Mouse (Mus musculus) stomach, embryonic 14.5 days (tissue): ENCODE data around the gene Tgfbr2. TPM values are rescaled to one million over a fixed set of nuclear protein-coding genes. Genes with fewer than 3 reads are reported as not detected.
"Not testable (repeated sequence)": the region's sequence is repeated elsewhere in the genome, so short reads cannot be mapped to it uniquely, and the experiment has no call there.

Experiments
- ATAC-seq: fragments of 200-750 bp; cut with Nextera tagmentation; 2 replicates; pipeline ENCODE4 v1.8.0; 2017; ENCODE audit warnings: low read depth, moderate TSS enrichment; ENCODE audit not compliant: insufficient number of reproducible peaks, insufficient read depth, low FRiP score
- H3K27ac ChIP-seq: fragments of 300-500 bp; sonication (generic); 2 replicates; pipeline ENCODE4 v1.5.1; 2014; ENCODE audit warnings: mild to moderate bottlenecking, low read length, moderate library complexity, mixed read lengths
- H3K27me3 ChIP-seq: fragments of 300-500 bp; sonication (generic); 2 replicates; pipeline ENCODE4 v1.6.1; 2014; ENCODE audit warnings: low read length, control low read depth, mixed read lengths; ENCODE audit not compliant: control insufficient read depth, insufficient read depth
- H3K36me3 ChIP-seq: fragments of 300-500 bp; sonication (generic); 2 replicates; pipeline ENCODE4 v1.6.1; 2014; ENCODE audit warnings: mild to moderate bottlenecking, control low read depth, low read length, moderate library complexity, mixed read lengths; ENCODE audit not compliant: control insufficient read depth, insufficient read depth
- H3K4me1 ChIP-seq: fragments of 300-500 bp; sonication (generic); 2 replicates; pipeline ENCODE4 v1.6.1; 2014; ENCODE audit warnings: low read length, control low read depth, mixed read lengths; ENCODE audit not compliant: control insufficient read depth, insufficient read depth
- H3K4me2 ChIP-seq: fragments of 300-500 bp; sonication (generic); replicated peaks from 2 replicates; pipeline ENCODE4 v1.6.1; 2014; ENCODE audit warnings: low read depth, low read length, control low read depth
- H3K4me3 ChIP-seq: fragments of 300-500 bp; sonication (generic); 2 replicates; pipeline ENCODE4 v1.5.1; 2014; ENCODE audit warnings: low read depth, low read length, control low read depth
- H3K9ac ChIP-seq: fragments of 300-500 bp; sonication (generic); replicated peaks from 2 replicates; pipeline ENCODE4 v1.6.1; 2014; ENCODE audit warnings: low read depth, mild to moderate bottlenecking, control low read depth, low read length, moderate library complexity, mixed read lengths
- H3K9me3 ChIP-seq: fragments of 300-500 bp; sonication (generic); 2 replicates; pipeline ENCODE4 v1.6.1; 2016; ENCODE audit warnings: low read depth, low read length, control low read depth; ENCODE audit not compliant: control insufficient read depth
- WGBS: fragments of 180-500 bp; shearing (Covaris S2); extraction: QIAGEN DNeasy Blood & Tissue Kit; methylation state at CpG from one replicate; pipeline ENCODE4 v1.1.7; 2014; 5-methylcytosine and 5-hydroxymethylcytosine counted together
- polyA plus RNA-seq: library from polyadenylated mRNA; unstranded; fragments of >200 nt; fragmentation: Nextera tagmentation; extraction: Ambion mirVana; gene quantifications from 2 replicates; pipeline ENCODE4 v1.2.1, GENCODE M21; 2014

The Tgfbr2 gene
- polyA plus RNA-seq, 1 experiment from 2014 or later: 36.9 TPM

DNA sequence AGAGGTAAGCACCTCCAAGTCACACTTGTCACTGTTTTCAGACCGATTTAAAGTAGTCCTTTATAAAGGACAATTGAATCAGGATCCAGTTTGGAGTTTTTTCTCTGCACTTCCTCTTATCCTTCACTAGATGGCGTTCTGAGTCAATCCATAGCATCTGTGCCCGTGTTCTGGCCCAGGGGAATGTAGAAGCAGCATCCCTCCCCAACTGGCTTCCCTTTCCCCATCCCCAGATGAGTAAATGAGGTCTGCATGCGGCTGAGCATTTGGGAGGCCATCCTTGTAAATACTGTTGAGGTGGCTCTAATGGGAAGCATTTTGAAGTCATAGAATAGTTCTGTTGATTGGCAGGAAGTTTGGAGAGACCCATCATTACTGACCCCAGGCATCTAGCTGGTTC is 114.5 kb downstream of the Tgfbr2 start:
- H3K9ac ChIP-seq: no peak overlapping the region
- H3K27me3 ChIP-seq: no peaks in the 10 kb centered on the region
- ATAC-seq: no peak

DNA sequence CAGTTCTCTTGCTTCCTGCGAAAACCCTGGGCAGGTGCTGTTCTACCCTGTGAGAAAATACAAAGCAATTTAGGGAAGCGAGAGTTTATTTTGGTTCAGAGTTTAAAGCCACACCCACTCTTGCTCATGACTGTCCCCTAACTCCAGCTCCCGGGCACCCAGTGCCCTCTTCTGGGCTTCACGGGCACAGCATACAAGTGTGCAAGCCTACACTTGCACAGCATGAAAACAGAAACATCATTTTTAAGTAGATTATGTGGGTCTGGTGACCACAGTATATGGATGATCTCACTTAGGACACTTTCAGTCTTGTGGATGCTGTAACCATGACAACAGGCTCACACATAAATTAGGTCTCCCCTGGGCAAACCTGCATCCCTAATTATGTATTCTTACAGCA is 116.0 kb downstream of the Tgfbr2 start:
- Histone ChIP-seq H3K9ac (no peak overlapping the region), H3K4me2 (no peak overlapping the region), H3K4me1 (no peaks in the 10 kb centered on the region), H3K27me3 (no peaks in the 10 kb centered on the region), H3K9me3 (no peaks in the 10 kb centered on the region), H3K4me3 (no peak overlapping the region), H3K27ac (no peak overlapping the region), H3K36me3 (no peaks in the 10 kb centered on the region)
- no peak for ATAC-seq
- WGBS: 58% methylated on average over 4 of the region's 4 CpGs

More for the DNA sequence above, 114.5 kb downstream of the Tgfbr2 start:
- Histone ChIP-seq H3K36me3 (no peaks in the 10 kb centered on the region), H3K4me1 (no peaks in the 10 kb centered on the region), H3K4me2 (no peak overlapping the region), H3K27ac (no peak overlapping the region), H3K4me3 (no peak overlapping the region), H3K9me3 (no peaks in the 10 kb centered on the region)
- WGBS: 14% methylated on average over 4 of the region's 4 CpGs

- no peaks in the 10 kb centered on the region for H3K36me3 ChIP-seq
- 89% methylated on average over 4 of the region's 4 CpGs for WGBS
- no peak overlapping the region for H3K4me2 ChIP-seq
- H3K9ac ChIP-seq: no peak overlapping the region
- no peaks in the 10 kb centered on the region for H3K4me1 ChIP-seq
- H3K27me3 ChIP-seq: no peaks in the 10 kb centered on the region
- no peaks in the 10 kb centered on the region for H3K9me3 ChIP-seq
- no peak for ATAC-seq
- H3K27ac ChIP-seq: no peak overlapping the region
- H3K4me3 ChIP-seq: no peak overlapping the region
Observed at GRCm38 (mm10) chr9:116058475-116058874, 116.7 kb downstream of the Tgfbr2 start.

DNA sequence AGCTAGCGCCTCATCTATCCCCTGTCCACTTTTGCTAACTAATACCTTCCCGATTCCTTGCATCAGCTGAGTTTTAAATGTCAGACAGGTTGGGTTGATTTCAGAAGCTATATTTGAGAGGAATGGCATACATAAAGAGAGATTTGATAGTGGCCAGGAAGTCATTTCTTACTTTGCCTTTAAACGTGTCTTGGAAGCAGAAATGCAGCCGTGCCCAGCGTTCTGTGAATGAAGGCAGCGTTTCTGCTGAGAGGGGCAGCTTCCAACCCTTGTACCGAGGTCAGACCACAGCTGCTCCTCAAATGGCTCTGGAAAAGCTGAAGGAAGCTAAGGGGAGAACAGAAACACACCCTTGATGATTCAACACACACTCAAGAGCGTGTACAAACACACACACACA is 121.2 kb downstream of the Tgfbr2 start:
- Histone ChIP-seq H3K9me3 (no peaks in the 10 kb centered on the region), H3K27ac (no peak overlapping the region), H3K36me3 (no peaks in the 10 kb centered on the region), H3K4me2 (no peak overlapping the region), H3K9ac (no peak overlapping the region), H3K4me1 (no peaks in the 10 kb centered on the region), H3K27me3 (no peaks in the 10 kb centered on the region), H3K4me3 (no peak overlapping the region)
- WGBS: 53% methylated on average over 8 of the region's 8 CpGs
- ATAC-seq: no peak

DNA sequence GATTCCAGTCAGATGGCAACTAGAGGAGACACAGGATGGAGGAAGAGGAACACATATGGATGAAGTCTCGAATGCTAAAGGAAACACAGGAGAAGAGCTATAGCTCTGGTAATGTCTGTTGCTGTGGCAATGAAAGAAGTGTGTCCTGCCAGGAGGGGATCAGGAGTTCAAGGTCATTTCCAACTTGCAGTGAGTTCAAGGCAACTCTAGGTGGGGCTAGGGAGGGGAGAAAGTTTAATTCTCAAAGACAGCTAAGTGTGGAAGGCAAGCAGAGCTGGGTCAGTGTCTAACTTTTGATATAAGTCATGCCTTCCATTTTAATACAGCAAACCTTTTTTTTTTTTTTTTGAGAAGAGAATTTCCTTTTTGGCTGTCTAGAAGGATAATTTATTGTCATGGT is 125.2 kb downstream of the Tgfbr2 start:
- Histone ChIP-seq H3K9ac (no peak overlapping the region), H3K27ac (no peak overlapping the region), H3K27me3 (no peaks in the 10 kb centered on the region), H3K36me3 (no peaks in the 10 kb centered on the region), H3K4me1 (no peaks in the 10 kb centered on the region), H3K4me2 (no peak overlapping the region), H3K9me3 (no peaks in the 10 kb centered on the region), H3K4me3 (no peak overlapping the region)
- WGBS: 87% methylated on average over 1 of the region's 1 CpGs
- ATAC-seq: no peak

DNA sequence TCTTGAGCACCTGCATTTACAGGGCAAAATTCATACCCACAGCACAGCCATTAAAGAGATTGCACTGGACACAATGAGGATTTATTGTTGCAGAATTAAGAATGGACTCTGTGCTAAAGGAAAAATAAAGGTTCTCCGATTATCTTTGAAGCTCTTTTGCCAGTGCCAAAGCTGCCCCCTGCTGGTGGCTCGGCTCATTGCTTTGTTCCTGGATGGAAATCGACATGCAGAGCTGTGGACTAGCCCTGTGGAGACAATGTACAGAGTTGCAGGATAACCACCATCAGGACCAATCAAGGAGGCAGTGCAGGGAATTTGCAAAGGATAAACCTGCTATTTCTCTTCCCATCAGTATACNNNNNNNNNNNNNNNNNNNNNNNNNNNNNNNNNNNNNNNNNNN is 133.4 kb downstream of the Tgfbr2 start:
- Histone ChIP-seq H3K4me3 (no peak overlapping the region), H3K36me3 (no peaks in the 10 kb centered on the region), H3K4me2 (no peak overlapping the region), H3K27me3 (no peaks in the 10 kb centered on the region), H3K4me1 (no peaks in the 10 kb centered on the region), H3K9ac (no peak overlapping the region), H3K9me3 (no peaks in the 10 kb centered on the region), H3K27ac (no peak overlapping the region)
- WGBS: 17% methylated on average over 3 of the region's 3 CpGs
- ATAC-seq: no peak

GRCm38 (mm10) chr9:116041369-116041768 is 133.8 kb downstream of the Tgfbr2 start:
- 71% methylated on average over 4 of the region's 4 CpGs for WGBS
- ATAC-seq: no peak

DNA sequence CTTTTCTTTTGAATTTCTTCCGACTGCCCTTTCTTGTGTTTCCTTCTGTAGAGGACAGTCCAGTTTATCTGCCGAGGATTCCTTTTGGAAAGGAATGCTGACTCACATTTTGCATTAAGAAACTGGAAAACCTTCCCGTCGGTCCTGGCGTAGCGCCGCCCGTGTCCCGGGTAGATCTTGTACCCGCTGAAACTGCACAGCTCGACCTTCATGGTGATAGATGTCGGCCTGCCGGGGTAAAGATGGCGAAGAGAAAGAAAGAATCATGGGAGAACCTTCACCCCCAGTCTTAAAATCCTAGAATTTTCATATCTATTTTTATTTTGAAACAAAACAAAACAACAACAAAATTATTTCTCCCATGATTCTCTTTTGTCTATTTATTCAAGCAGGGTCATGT is 134.3 kb downstream of the Tgfbr2 start:
- ATAC-seq: not testable (repeated sequence)

More at GRCm38 (mm10) chr9:116041369-116041768, 133.8 kb downstream of the Tgfbr2 start:
- Histone ChIP-seq H3K4me1 (no peaks in the 10 kb centered on the region), H3K4me3 (no peak overlapping the region), H3K27me3 (no peaks in the 10 kb centered on the region), H3K36me3 (no peaks in the 10 kb centered on the region), H3K9ac (no peak overlapping the region), H3K9me3 (no peaks in the 10 kb centered on the region), H3K4me2 (no peak overlapping the region), H3K27ac (no peak overlapping the region)

GRCm38 (mm10) chr9:116039981-116040380 is 135.2 kb downstream of the Tgfbr2 start:
- Histone ChIP-seq H3K36me3 (no peaks in the 10 kb centered on the region), H3K4me3 (no peak overlapping the region), H3K27me3 (no peaks in the 10 kb centered on the region), H3K4me2 (no peak overlapping the region), H3K9me3 (no peaks in the 10 kb centered on the region), H3K9ac (no peak overlapping the region), H3K27ac (no peak overlapping the region), H3K4me1 (no peaks in the 10 kb centered on the region)
- no peak for ATAC-seq
- 79% methylated on average over 4 of the region's 4 CpGs for WGBS

More for the DNA sequence above, 134.3 kb downstream of the Tgfbr2 start:
- H3K9ac ChIP-seq, H3K4me1 ChIP-seq, H3K27ac ChIP-seq, H3K4me3 ChIP-seq, H3K36me3 ChIP-seq, H3K27me3 ChIP-seq, H3K4me2 ChIP-seq, H3K9me3 ChIP-seq: not testable (repeated sequence)
- 91% methylated on average over 14 of the region's 14 CpGs for WGBS
